Mouse (Mus musculus): ENCODE results near the gene B3gat3. TPM values are rescaled to one million over a fixed set of nuclear protein-coding genes. Genes with fewer than 3 reads are reported as not detected.

The B3gat3 gene
- polyA plus RNA-seq, 2 experiments from 2014 or later, result 18.4 to 19.6 TPM

Other genes starting within 250 kb of the B3gat3 start
- 10 to 100 TPM; 63.7 to 85.1 TPM for gene Slc3a2, start 197.0 kb upstream of the B3gat3 start, polyA plus RNA-seq (2017; shearing (Covaris generic))
- gene Wdr74, start 184.5 kb upstream of the B3gat3 start, polyA plus RNA-seq (2017; shearing (Covaris generic)), result 10 to 100 TPM; 72.5 to 92.2 TPM
- under 1 TPM in 1 of 2 experiments, not detected in 1; 0.75 TPM for gene 1700092M07Rik, start 179.7 kb upstream of the B3gat3 start, polyA plus RNA-seq (2017; shearing (Covaris generic))
- 100 to 1,000 TPM; 132 to 165 TPM for gene Stx5a, start 179.0 kb upstream of the B3gat3 start, polyA plus RNA-seq (2017; shearing (Covaris generic))
- 100 to 1,000 TPM; 163 to 188 TPM for gene Nxf1, start 163.3 kb upstream of the B3gat3 start, polyA plus RNA-seq (2017; shearing (Covaris generic))
- gene Tmem223, start 149.4 kb upstream of the B3gat3 start, polyA plus RNA-seq (2017; shearing (Covaris generic)), result 100 to 1,000 TPM; 117 to 124 TPM
- gene Tmem179b, start 145.9 kb upstream of the B3gat3 start, polyA plus RNA-seq (2017; shearing (Covaris generic)), result 100 to 1,000 TPM in 1 of 2 experiments, 10 to 100 TPM in 1; 85.6 to 101 TPM
- gene Taf6l, start 134.0 kb upstream of the B3gat3 start, polyA plus RNA-seq (2017; shearing (Covaris generic)), result 1 to 10 TPM; 5.4 to 6.5 TPM
- 100 to 1,000 TPM; 181 to 198 TPM for gene Polr2g, start 121.8 kb upstream of the B3gat3 start, polyA plus RNA-seq (2017; shearing (Covaris generic))
- gene Zbtb3, start 117.8 kb upstream of the B3gat3 start, polyA plus RNA-seq (2017; shearing (Covaris generic)), result 1 to 10 TPM; 2.1 to 4.7 TPM
- 10 to 100 TPM; 41.6 to 59.0 TPM for gene Ttc9c, start 101.0 kb upstream of the B3gat3 start, polyA plus RNA-seq (2017; shearing (Covaris generic))
- 1 to 10 TPM; 4.2 to 6.9 TPM for gene Hnrnpul2, start 100.4 kb upstream of the B3gat3 start, polyA plus RNA-seq (2017; shearing (Covaris generic))
- gene AC129217.1, start 90.6 kb upstream of the B3gat3 start, polyA plus RNA-seq (2017; shearing (Covaris generic)), result not detected
- 10 to 100 TPM; 86.8 to 98.9 TPM for gene Bscl2, start 82.9 kb upstream of the B3gat3 start, polyA plus RNA-seq (2017; shearing (Covaris generic))
- gene Gng3, start 81.2 kb upstream of the B3gat3 start, polyA plus RNA-seq (2017; shearing (Covaris generic)), result 1 to 10 TPM in 1 of 2 experiments, under 1 TPM in 1; 0.91 to 1.4 TPM
- gene Lrrn4cl, start 69.6 kb upstream of the B3gat3 start, polyA plus RNA-seq (2017; shearing (Covaris generic)), result not detected
- gene Ubxn1, start 48.9 kb upstream of the B3gat3 start, polyA plus RNA-seq (2017; shearing (Covaris generic)), result 10 to 100 TPM; 65.0 to 70.2 TPM
- gene Uqcc3, start 39.5 kb upstream of the B3gat3 start, polyA plus RNA-seq (2017; shearing (Covaris generic)), result 10 to 100 TPM; 80.7 to 88.3 TPM
- gene Lbhd1, start 36.6 kb upstream of the B3gat3 start, polyA plus RNA-seq (2017; shearing (Covaris generic)), result 10 to 100 TPM; 58.1 to 77.2 TPM
- not detected for gene Gm49403, start 36.4 kb upstream of the B3gat3 start, polyA plus RNA-seq (2017; shearing (Covaris generic))
- gene 1810009A15Rik, start 31.5 kb upstream of the B3gat3 start, polyA plus RNA-seq (2017; shearing (Covaris generic)), result 100 to 1,000 TPM; 102 to 103 TPM
- gene Gm49416, start 31.4 kb upstream of the B3gat3 start, polyA plus RNA-seq (2017; shearing (Covaris generic)), result not detected
- gene Ints5, start 27.4 kb upstream of the B3gat3 start, polyA plus RNA-seq (2017; shearing (Covaris generic)), result 10 to 100 TPM in 1 of 2 experiments, 1 to 10 TPM in 1; 8.7 to 12.2 TPM
- gene Ganab, start 22.3 kb upstream of the B3gat3 start, polyA plus RNA-seq (2017; shearing (Covaris generic)), result 10 to 100 TPM; 50.2 to 83.9 TPM
- gene Rom1, start 9.0 kb downstream of the B3gat3 start, polyA plus RNA-seq (2017; shearing (Covaris generic)), result 1 to 10 TPM; 5.1 to 9.2 TPM
- 10 to 100 TPM; 18.7 to 24.9 TPM for gene Eml3, start 9.2 kb downstream of the B3gat3 start, polyA plus RNA-seq (2017; shearing (Covaris generic))
- gene Mta2, start 21.5 kb downstream of the B3gat3 start, polyA plus RNA-seq (2017; shearing (Covaris generic)), result 100 to 1,000 TPM in 1 of 2 experiments, 10 to 100 TPM in 1; 81.7 to 126 TPM
- 10 to 100 TPM; 30.3 to 67.9 TPM for gene Tut1, start 33.5 kb downstream of the B3gat3 start, polyA plus RNA-seq (2017; shearing (Covaris generic))
- 100 to 1,000 TPM; 667 to 787 TPM for gene Eef1g, start 46.7 kb downstream of the B3gat3 start, polyA plus RNA-seq (2017; shearing (Covaris generic))
- gene Ahnak, start 68.9 kb downstream of the B3gat3 start, polyA plus RNA-seq (2017; shearing (Covaris generic)), result 10 to 100 TPM; 45.2 to 48.9 TPM
- gene Scgb1a1, start 167.6 kb downstream of the B3gat3 start, polyA plus RNA-seq (2017; shearing (Covaris generic)), result not detected
- gene Asrgl1, start 215.3 kb downstream of the B3gat3 start, polyA plus RNA-seq (2017; shearing (Covaris generic)), result 10 to 100 TPM; 33.5 to 34.3 TPM

Measured in CD4-positive, CD25-positive, alpha-beta regulatory T cell, adult 4 months (primary cell).